Mouse (Mus musculus) kidney, postnatal 14 days (tissue): ENCODE measurements around the gene Gm5771.
"Not testable (repeated sequence)": the region's sequence is repeated elsewhere in the genome, so short reads cannot be mapped to it uniquely, and the experiment has no call there.

Experiments used
- DNase-seq: peaks from one replicate; pipeline ENCODE4 v3.0.0; 2022; ENCODE audit warnings: mixed read lengths

The Gm5771 gene

DNA sequence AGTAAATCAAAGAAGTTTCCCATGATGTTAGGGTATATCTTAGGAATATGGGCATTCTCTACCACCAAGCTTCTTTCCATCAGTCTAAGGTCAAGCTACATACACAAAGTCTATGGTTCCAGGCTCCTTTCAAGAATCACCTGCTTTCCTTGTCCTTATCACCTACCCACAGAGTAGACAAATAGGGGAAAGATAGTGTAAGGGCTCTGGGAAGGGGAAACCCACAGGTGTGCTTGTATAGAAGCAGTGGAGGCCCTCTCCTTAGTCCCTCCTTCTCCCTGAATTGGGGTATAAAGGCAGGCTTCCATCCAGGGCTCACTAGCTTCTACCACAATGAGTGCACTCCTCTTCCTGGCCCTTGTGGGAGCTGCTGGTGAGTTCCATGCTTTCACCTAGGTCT is at the start of gene Gm5771:
Gm5771 (plus strand) TSS at position 301 of the 400 bp plus-strand sequence.
- not testable (repeated sequence) for DNase-seq

GRCm38 (mm10) chr6:41353932-41354331 is 38.2 kb upstream of the Gm5771 start, which contains the start of gene Try10:
Try10 (plus strand) TSS chr6:41354105.
- DNase-seq = no peak

- not testable (repeated sequence) for DNase-seq
Measured at GRCm38 (mm10) chr6:41373772-41374171, 18.4 kb upstream of the Gm5771 start.

DNA sequence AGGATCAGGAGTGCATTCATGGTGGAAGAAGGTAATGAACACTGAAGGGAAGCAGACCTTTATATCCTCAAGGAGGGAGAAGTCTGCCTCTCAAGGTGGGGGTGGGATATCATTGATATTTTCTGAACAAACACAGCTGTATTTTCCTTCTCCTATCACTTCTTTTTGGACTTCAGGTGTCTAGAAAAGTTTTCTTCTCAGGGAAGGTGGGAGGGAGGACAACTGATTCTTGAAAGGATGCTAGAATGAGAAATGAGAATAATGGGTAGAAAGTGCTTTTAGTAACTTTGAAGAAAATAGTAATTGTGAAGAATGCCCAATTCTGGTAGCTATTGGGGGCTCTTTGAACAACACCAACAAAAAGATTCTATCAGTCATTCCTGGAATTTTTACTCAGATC is 14.6 kb upstream of the Gm5771 start, which contains the start of gene Prss3:
Prss3 (minus strand) TSS at position 101 of the 400 bp plus-strand sequence.
- DNase-seq = not testable (repeated sequence)

GRCm38 (mm10) chr6:41386781-41387180 is 5.4 kb upstream of the Gm5771 start:
- no peak for DNase-seq

- not testable (repeated sequence) for DNase-seq
Measured at GRCm38 (mm10) chr6:41391640-41392039, 516 bp upstream of the Gm5771 start.

DNA sequence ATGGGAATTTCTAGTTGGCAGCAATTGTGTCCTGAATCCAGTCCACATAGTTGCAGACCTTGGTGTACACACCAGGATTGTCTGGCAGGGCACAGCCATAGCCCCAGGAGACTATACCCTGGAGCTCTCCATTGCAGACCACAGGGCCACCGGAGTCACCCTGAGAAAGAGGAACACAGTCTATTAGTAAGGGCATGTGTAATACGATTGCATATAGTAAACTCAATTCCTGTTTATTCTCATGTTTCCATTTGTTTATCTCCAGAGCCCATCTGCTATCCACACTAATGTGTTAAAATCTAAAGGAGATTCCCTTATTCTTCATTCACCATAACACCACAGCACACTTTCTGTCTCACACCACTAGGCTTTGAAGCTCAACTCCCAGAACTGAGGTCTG is 50.1 kb downstream of the Gm5771 start:
- DNase-seq = not testable (repeated sequence)

GRCm38 (mm10) chr6:41446045-41446444 is 53.9 kb downstream of the Gm5771 start, which contains the start of gene Gm10334:
Gm10334 (minus strand) TSS chr6:41446145.
- DNase-seq = not testable (repeated sequence)
